Mouse (Mus musculus) thymus, postnatal 25 days (tissue): Measurements from ENCODE around the gene Fgfr2.

Source experiments
- DNase-seq: peaks from one replicate; pipeline ENCODE4 v3.0.0; 2022

Fgfr2 gene

DNA sequence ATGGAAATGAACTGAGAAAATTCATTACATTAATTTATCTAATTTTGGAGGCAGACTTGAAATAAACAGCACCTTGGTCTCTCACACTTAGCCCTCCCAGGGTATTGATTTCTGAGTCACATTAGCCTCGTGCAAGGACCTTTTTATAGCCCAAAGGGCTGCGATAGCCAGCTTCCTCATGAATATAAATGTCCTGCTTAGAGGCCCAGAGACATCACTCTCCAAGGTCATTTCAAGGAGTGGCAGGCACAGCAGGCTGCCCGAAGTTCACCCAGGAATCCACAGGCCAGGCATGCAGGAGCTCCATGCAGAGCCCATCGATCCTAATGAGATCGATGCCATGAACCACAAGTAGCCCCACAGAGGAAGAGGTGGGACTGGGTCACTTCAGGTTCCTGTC lies 697.1 kb downstream of the Fgfr2 start:
- DNase-seq, result no peak

DNA sequence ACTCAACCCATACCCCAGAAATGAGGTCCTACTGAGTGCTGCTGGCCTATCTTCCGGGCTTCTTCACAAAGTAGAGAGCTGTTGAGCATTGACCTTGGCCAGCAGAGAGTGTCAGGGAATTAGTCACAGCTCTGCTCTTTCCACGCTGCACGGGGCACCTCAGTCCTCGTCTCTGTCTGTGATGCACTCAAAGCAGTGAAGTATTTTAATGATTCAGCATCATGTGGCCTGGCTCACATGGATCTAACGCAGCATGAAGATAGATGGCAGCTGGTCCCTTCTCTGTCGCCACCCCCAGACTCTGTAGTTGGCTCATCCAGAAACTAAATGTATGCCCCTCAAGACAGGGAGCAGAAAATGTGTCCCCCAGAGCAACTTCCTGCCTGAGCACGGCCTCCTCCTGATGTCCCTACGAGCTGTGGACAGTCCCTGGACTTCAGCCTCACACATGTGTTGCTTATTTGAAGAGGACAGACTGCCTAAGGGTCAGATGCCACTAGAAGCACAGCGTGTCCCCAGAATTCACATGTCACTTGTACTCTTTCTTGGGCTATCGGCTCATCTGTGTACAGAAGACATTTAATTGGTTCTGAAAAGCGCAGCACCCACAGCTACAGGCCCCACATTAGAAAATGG lies 697.7 kb downstream of the Fgfr2 start:
- DNase-seq, result no peak

DNA sequence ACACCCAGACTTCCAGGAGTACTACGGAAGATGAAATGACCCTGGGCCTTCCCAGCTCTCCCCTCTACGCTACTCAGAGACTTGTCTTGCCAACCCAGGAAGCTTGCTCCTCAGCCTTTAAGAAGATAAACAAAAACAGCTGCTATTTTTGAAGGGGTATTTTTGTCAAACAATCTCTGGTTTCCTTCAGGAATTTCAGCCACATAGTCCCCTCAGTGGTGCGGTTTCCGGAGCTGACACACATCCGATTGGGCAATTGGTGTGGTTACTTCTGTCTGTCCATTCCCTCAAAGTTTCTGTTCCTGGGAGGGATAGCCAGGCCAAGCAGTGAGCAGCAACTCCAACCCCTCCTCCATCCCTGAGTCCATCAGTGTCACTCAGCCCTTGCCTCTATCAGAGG lies 699.6 kb downstream of the Fgfr2 start:
- DNase-seq, result no peak

DNA sequence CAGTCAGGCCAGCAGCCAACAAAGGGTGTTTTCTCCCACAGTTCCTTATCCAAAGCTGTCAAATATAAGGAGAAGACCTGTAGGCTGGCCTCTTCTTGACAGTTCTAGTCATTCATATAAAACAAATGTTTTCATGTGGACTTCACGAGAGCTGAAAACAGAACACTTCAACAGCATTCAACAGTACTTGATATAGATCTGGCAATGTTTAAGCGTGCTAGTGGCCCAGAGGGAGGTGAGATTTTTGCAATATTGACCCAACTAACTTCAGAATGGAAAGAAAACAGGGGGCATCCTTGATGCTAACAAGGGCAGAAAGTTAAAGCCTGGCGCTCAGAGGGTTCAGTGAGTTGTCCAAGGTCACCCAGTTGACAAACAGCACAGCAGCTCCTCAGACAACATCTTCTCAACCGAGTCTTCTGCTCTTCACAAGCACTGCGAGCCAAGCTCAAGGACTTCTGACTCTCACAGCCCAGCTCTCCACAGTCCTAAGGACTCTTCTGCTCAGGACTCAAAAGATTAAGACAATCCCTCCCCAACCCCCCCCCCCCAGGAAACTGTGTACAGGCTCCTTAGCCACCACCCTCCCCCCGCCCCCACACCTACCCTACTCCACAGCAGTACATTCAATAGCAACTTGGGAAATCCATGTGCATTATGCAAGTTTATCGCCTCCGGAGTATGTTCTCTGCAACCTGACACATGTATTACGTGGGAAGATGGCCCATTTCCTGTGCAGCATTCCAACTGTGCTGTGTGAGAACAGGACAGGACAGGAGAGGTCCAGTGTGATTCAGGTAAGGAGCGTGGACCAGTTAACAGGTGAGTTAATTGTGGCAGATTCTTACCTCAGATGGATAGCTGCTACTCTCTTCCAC lies 703.5 kb downstream of the Fgfr2 start:
- DNase-seq, result no peak

DNA sequence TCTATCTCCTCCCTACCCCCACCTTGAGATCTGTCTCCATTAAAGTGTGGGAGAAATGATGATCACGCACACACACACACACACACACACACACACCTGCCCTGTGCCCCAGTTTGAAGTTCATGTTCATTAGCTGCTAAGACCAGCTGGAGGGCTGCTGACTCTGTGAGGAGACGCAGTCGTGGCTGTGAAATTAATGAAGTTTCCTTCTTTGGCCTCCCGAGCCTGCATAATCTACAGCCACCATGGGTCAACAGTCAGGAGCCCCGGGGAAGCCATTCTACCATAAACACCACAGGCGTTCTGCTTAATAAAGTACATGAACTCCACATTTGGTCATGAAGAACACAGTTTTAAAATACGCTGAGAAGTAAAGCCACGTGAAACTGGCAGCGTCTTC lies 706.3 kb downstream of the Fgfr2 start:
- DNase-seq, result no peak

DNA sequence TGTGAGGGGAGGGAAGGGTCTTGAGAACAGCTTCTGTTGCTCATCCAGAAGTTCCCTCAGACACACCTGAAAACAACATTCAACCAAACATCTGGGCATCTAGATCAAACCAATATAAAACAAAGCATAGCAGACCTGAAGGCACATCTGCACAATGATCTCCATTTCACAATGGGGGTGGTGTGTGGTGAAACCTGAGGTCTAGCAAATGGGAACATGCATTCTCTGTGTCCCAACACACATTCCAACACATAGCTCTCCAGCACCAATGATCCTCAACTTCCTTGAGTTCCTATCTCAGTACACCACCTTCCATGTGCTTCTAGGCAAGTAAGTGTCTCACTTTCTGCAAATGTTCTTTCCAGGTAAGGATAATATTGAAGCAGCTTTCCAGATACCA lies 707.3 kb downstream of the Fgfr2 start:
- DNase-seq, result no peak

DNA sequence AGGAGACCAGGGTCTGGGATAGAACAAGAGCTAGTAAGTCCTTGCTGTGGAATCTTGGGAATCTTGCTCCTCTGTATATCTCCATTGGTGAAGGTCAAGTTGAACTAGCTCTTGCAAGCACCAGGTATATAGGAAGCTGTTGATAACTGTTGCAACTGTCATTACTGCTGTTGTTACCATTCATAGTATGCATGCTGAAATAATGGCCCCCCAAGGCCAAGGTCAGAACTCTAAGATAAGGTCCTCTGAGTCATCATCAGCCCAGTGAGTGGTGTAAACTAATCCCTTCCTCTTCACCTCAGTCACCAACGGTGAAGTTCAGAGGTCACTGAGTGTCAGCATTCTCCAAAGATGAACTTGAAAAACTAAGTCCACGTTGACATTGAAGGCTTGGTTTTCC lies 710.6 kb downstream of the Fgfr2 start:
- no peak for DNase-seq

DNA sequence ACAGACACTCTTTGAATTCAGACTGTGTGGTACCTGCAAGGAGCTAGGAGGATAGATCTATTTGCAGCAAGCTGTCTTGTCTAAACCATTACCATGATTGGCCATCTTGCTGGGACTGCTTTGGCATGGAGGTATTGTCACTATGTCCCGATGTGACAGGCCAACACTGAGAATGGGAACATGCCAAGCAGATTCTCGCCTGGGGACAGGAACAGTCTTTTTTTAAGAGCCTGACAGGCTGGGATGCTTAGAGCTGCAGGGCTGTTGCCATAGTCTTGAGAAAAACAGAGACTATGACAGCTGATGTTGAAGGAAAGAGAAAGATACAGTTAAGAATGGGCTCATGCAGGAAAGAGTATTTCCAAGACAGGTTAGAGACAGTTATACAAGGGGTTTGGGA lies 711.4 kb downstream of the Fgfr2 start:
- DNase-seq, result no peak

DNA sequence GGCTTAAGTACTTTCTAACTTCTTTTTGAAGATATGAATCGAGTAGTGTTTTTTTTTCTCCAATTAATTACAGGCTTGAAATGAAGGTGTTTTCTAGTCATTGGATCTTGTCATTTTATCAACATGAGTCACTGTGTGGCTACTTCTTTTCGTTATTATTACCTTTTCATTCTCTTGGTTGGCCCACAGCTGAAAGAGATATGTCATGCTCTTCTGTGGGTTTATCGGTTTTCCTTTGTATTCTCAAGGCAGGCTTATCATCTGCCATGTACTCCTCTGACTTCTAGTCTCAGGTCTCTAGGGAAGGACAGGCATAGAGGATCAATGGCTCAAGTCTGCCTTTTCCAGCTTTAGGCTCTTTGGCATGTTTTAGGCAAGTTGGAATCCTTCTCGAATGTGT lies 712.2 kb downstream of the Fgfr2 start:
- DNase-seq, result no peak

DNA sequence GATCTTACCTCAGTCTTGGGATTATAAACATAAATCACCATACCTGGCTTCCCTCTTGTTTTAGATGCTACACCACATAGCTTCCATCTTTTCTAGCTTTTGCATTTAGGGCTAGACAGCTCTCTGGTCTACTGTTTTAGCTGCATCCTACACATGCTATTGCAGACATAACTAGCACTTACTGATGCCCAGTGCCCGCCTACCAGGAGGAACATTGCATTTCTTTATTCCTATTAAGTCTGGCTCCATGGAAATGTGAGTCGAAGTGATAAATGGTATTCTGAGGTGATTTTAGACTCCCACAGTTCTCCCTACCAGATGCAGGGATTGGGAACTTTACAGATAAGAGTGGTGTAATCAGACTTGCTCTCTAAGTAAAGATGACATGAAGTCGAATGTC lies 713.3 kb downstream of the Fgfr2 start:
- DNase-seq, result no peak

DNA sequence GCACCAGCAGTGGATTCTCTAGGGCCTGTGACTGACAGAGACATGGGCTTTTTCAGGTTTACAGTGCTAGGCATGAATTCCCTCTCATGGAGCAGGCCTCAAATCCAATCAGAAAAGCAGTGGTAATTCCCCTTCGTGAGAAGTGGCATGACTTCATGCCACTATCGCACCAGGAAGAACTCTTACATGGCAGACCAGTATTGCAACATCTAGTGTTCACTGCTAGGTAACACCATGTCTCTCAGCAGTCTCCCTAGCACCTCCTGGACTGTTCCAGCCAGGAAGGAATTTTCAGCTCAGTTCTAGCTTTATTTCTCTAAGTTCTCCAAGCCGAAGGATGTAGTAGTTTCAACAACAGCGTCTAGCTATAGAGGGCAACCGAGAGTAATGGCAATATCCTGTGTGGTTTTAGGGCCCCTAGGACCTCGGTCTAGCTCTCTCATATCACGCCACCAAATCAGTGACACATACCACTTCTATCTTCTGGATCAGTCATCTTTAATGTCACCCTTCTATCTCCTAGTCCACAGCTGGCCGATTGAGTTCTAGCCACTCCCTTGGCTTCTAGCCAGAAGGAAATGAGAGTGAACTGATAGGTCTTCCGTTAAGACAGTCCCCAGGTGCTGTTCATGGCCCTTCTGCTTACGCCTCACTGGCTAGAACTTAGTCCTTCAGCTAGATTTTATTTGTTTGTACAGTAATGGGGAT lies 720.6 kb downstream of the Fgfr2 start:
- DNase-seq, result peak; percentile 13

DNA sequence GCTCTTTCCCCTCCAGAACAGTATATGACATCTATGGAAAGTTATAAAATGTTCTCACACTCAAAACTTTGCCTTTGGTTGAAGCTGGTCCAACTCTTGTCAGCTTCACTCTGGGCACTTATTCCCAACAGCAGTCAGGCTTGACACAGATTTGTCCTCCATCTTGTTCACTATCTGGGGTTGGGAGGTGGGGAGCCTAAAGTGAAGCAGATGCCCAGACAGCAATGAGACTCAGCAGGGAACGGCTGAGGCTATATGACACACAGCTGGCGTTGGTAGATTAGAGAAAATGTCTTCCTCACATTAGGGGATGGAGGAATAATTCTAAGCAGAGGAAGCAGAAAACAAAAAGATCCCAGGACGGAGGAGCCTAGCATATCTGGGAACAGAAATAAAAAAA lies 724.7 kb downstream of the Fgfr2 start:
- DNase-seq, result no peak

DNA sequence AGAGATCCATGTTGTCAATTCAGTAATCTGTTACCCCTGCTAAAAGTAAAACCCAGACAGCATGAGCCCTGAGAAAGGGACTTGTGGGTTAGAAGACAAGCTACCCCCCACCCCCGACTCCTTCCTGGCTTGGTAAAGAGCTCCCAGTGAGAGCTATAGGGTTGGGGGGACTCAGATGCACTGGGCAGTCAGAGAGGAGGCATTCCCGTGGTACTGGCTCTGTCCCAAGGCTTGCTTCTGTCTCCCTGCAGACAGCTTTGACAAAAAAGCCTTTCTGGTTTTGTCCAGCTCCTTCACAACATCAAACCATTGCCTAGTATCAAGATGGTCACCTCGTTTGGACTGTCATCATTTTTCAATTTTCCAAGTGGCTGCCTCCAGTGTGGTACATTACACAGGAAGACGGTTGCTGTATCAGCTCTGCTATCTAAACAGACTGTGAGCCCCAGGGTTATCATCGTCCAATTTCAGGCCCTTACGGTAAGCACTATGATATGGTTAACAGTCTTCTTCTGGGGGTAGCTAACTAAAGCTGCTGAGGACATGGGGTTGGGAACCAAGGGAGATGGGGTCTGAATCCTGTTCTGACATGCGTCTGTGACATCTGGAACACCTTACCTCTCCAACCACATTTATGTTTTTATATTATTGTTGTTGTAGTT lies 726.4 kb downstream of the Fgfr2 start:
- DNase-seq, result no peak

DNA sequence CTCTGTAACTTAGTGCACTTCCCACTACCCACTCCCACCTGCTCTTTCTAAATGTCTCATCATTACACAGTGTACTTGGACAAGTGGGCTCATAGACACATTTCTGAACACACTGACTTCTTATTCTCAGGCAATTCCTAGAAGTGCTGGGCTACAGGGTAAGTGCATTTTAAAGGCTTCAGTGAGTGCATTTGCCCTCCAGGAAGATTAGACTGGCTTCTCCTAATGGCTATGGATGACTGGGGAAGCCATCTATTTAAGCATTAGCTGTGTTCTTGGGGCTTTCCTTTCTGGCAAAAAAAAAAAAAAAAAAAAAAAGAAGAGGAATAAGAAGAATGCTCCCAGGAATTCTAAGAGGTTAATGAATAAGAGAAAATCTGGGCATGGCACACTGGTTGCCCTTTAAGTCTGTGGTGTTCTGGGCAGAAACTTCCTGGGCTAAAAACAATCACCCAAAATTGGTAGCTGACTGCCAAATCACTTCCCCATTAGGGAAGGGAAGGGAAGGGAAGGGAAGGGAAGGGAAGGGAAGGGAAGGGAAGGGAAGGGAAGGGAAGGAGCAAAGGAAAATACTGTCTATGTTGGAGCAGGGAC lies 729.5 kb downstream of the Fgfr2 start:
- DNase-seq, result no peak

DNA sequence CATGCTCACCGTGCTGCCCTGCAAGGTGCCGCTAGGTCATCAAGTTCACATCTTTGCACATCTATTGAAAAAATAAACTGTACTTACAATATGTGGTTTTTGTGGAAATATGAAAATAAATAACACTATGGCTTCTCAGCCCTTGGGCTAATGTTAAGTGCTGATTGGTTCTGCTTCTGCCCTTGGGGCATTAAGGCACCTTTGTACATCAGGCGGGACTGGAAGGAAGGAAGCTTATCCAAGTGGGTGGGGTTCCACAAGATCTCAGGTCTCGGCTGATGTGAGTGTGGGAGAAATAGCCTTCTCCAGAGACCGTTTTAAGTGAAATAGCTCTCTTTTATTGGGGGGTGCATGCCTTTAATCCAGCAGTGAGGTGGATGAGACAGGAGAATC lies 730.1 kb downstream of the Fgfr2 start:
- no peak for DNase-seq

DNA sequence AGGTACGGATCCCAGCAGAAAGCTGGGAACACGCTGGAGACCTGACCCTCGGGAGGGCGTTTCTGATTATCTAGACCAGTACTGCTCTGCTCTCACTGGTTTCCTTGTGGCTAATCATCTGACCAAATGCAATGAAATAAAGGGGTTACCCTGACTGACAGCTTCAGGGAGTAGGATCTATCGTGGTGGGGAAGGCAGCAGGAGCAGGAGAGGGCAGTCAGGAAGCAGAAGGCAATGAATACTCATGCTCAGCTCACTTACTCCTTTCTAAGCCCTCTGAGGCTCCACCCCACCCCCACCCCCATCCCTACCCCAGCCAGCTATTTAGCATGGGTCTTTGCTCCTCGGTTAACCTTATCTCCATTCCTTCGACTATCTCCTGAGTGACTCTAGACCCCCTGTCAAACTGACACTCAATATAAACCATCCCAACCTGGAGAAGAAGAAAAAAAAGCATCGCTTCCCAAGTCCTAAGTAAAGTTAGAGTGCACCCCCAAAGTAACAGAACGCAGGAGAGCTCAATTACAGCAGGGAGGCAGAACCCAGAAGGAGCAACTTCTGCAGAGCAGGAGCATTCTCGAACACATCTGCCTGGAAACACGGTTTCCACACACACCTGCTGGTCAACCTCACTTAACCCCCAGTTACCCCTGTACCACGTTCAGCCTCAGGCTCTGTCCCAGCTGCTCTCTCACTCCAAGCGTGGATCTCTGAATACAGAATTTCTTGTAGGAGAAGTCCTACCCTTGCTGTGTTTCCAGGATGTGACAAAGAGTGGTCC lies 730.7 kb downstream of the Fgfr2 start:
- DNase-seq, result no peak

DNA sequence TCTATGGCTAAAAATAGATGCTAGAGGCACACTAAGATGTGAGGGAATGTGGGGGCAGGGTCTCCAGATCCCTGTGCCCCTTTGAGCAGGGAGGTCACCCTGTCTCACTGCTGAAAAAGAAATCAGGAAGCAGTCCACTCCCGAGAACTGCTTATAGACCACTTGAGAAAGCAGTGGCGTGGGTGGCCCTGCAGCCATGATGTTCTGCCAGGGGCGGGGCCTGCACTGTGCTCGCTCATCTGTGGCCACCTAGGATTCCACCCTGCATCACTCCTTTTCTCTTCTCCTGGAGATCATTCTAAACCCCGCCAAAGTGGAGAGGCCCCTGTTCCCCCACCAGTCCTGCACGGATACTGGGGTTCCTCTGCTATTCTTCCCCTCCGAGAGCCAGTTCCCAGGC lies 733.7 kb downstream of the Fgfr2 start:
- no peak for DNase-seq

DNA sequence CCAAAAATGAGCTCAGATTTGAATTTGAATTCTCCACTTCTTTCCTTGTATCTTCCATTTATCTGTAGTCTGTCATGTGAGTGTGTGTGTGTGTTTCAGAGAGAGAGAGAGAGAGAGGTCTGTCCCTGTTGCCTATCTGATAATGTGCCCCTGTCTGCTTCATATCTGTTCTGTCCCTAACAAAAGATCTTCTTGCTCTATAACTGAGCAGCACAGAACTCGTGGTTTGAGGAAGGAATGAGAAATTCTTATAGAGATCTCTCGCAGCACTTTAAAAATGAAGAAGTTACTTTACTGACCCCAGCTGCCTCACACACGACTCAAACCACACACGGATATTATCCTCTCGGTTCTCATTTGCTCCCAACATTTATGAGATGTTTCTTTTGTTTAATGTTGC lies 735.6 kb downstream of the Fgfr2 start:
- no peak for DNase-seq

DNA sequence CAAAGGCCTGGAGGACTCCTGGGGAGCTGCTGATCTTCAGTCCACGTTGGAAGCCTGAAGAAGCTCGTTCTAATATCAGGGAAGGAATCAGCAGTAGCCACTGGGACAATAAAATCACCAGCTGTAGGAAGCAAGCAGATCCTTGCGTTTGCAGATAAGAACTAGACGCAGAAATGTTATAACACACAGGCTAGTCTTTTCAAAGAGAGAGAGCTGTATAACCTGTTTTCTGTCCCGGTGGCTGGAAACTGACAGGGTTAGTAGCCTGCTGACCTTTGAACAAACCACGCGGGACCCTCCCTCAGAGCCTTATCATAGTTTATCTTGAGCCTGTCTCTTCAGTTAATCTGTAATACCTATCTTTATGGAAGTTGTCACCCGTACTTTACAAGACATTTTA lies 736.8 kb downstream of the Fgfr2 start:
- DNase-seq, result no peak

DNA sequence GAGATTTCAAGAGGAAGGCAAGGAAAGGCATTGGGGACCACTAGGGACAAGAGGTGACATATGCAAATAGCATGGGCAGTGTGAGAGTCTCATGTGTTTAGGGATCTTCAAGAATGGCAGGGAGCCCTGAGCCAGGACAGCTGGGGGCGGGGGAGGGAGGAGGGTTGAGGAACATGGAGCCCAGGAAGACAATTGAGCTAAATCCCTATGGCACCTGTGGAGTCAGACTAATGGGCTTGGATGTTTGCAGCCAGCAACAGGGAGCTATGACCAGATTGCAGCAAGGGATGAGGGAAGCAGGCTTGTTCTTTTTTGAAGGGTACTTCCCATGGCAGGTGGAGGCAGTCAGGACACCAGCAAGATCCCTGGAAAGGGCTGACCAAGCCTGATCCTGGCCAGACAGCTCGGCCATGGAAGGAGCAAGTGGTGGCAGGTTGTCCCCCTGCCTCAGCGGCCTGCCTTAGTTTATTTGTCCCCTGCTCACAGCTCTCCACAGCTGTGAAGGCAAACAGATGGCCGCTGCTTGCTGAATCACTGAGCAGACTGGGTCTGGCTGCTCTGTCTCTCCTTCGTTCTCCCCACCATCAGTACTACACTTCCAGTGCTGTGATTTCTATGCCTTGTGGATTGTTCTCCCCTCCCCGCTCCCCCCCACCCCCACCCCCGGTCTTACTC lies 737.6 kb downstream of the Fgfr2 start:
- DNase-seq, result no peak

DNA sequence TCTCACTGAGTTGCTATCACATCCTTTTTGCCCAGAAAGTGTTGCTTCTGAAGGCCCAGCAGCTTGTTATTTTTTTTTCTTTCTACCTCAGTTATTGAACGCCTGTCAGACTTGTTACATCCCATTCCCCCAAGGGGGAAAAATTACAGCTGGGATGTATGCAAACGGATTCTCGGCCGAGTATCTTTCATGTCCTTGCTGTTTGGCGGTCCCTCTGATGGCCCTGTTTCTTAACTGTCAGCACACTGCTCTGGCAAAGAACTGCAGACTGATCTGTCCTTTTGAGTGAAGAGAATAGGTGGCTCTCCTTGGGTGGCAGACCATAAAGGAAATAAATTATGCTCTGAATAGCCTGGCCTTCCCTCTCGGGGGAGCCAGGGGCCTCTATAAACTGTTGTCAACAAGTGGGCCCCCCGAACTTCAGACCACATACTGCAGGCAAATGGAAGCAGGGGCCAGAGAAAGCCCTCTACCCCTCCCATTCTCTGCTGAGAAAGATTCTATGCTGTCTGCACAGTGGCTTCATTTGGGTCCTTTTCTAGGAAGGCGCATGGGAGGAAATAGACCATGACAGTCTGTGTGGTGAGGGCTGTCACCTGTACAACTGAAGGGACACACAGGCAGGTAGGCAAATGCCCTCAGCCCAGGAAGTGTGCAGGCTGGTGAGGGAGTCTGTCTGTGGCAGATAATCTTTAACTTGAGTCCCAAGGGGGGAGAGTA lies 738.3 kb downstream of the Fgfr2 start:
- no peak for DNase-seq
